Mouse (Mus musculus): Measurements from ENCODE around the gene Sat2.

- TF ChIP-seq CTCF (IDR thresholded peaks at IDR 0.05; ENCODE audit: insufficient read depth, low read depth, low read length) (no peak), POLR2A (IDR thresholded peaks at IDR 0.05; ENCODE audit: insufficient read depth, low read depth, low read length) (no peak)
Observed at GRCm38 (mm10) chr11:69620394-69621081, 1.3 kb upstream of the Sat2 start.
